Mouse (Mus musculus) stomach, postnatal 0 days (tissue): Measurements from ENCODE around the gene Trim44.

Experiments
- CTCF ChIP-seq: IDR thresholded peaks from 2 replicates; pipeline ENCODE4 v1.5.1; 2016; ENCODE audit warnings: antibody characterized with exemption, low read depth, mild to moderate bottlenecking, moderate library complexity
- EP300 ChIP-seq: optimal IDR thresholded peaks from 2 replicates; pipeline ENCODE3; 2016; ENCODE audit warnings: antibody characterized with exemption

GRCm38 (mm10) chr2:102433879-102434278 lies 26.3 kb upstream of the Trim44 start:
- TF ChIP-seq CTCF = no peak
- no peak for TF ChIP-seq EP300
